Mouse (Mus musculus) heart, postnatal 0 days (tissue): ENCODE results near the gene Lrpprc.

Experiments
- CTCF ChIP-seq: IDR thresholded peaks from 2 replicates; pipeline ENCODE4 v1.5.1; 2016; ENCODE audit warnings: antibody characterized with exemption, control low read depth, low read depth
- EP300 ChIP-seq: IDR thresholded peaks from 2 replicates; pipeline ENCODE4 v1.6.1; 2016; ENCODE audit warnings: antibody characterized with exemption, low read depth

DNA sequence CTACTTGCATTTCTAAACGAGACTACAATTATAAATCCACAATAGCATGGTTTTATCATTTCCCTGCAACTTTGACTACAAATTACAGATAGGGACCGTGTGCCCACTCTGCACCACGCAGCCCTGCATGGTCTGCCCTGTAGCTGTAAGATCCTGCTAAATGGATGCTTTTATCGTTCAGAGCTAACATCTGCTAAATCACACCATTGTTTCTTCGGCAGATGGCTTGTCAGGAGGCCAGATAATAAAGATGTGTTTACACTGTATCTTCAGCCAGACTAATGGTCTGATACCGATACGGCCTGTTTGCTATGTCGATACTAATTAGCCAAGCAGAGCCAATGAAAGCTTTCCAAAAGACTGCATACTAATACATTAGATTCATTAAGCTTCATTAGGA is 41.3 kb downstream of the Lrpprc start:
- TF ChIP-seq EP300: no peak
- TF ChIP-seq CTCF: no peak
